Mouse (Mus musculus): ENCODE measurements around the gene Pan2. TPM values are rescaled to one million over a fixed set of nuclear protein-coding genes. Genes with fewer than 3 reads are reported as not detected.

The Pan2 gene
- polyA plus RNA-seq, 1 experiment from 2014 or later: 20.8 TPM

Other genes with a start within 250 kb of the Pan2 start
- gene Ptges3, start 244.4 kb upstream of the Pan2 start, polyA plus RNA-seq (2015; fragmentation: Nextera tagmentation; extraction: Ambion mirVana): 387 and 407 TPM in 2 replicates
- 2,034 and 2,090 TPM in 2 replicates for gene Atp5b, start 220.1 kb upstream of the Pan2 start, polyA plus RNA-seq (2015; fragmentation: Nextera tagmentation; extraction: Ambion mirVana)
- 7.4 and 8.5 TPM in 2 replicates for gene Baz2a, start 211.8 kb upstream of the Pan2 start, polyA plus RNA-seq (2015; fragmentation: Nextera tagmentation; extraction: Ambion mirVana)
- 7.0 and 7.8 TPM in 2 replicates for gene Rbms2, start 123.0 kb upstream of the Pan2 start, polyA plus RNA-seq (2015; fragmentation: Nextera tagmentation; extraction: Ambion mirVana)
- 1.1 and 1.7 TPM in 2 replicates for gene Gls2, start 108.9 kb upstream of the Pan2 start, polyA plus RNA-seq (2015; fragmentation: Nextera tagmentation; extraction: Ambion mirVana)
- gene Spryd4, start 91.5 kb upstream of the Pan2 start, polyA plus RNA-seq (2015; fragmentation: Nextera tagmentation; extraction: Ambion mirVana): 19.6 and 22.1 TPM in 2 replicates
- gene Mip, start 77.5 kb upstream of the Pan2 start, polyA plus RNA-seq (2015; fragmentation: Nextera tagmentation; extraction: Ambion mirVana): 0.11 and 0.24 TPM in 2 replicates
- gene Timeless, start 71.3 kb upstream of the Pan2 start, polyA plus RNA-seq (2015; fragmentation: Nextera tagmentation; extraction: Ambion mirVana): 15.6 and 16.1 TPM in 2 replicates
- gene Apon, start 49.2 kb upstream of the Pan2 start, polyA plus RNA-seq (2015; fragmentation: Nextera tagmentation; extraction: Ambion mirVana): 0.11 TPM in 1 of 2 replicates, not detected in the other
- gene Apof, start 34.7 kb upstream of the Pan2 start, polyA plus RNA-seq (2015; fragmentation: Nextera tagmentation; extraction: Ambion mirVana): not detected in 2 replicates
- 20.4 and 20.9 TPM in 2 replicates for gene Stat2, start 32.8 kb upstream of the Pan2 start, polyA plus RNA-seq (2015; fragmentation: Nextera tagmentation; extraction: Ambion mirVana)
- gene Il23a, start 4.6 kb upstream of the Pan2 start, polyA plus RNA-seq (2015; fragmentation: Nextera tagmentation; extraction: Ambion mirVana): 0.14 and 0.15 TPM in 2 replicates
- gene Cnpy2, start 19.1 kb downstream of the Pan2 start, polyA plus RNA-seq (2015; fragmentation: Nextera tagmentation; extraction: Ambion mirVana): 185 and 191 TPM in 2 replicates
- 247 and 265 TPM in 2 replicates for gene Cs, start 34.4 kb downstream of the Pan2 start, polyA plus RNA-seq (2015; fragmentation: Nextera tagmentation; extraction: Ambion mirVana)
- 36.8 and 40.3 TPM in 2 replicates for gene Coq10a, start 65.7 kb downstream of the Pan2 start, polyA plus RNA-seq (2015; fragmentation: Nextera tagmentation; extraction: Ambion mirVana)
- 9.9 and 13.6 TPM in 2 replicates for gene Ankrd52, start 73.8 kb downstream of the Pan2 start, polyA plus RNA-seq (2015; fragmentation: Nextera tagmentation; extraction: Ambion mirVana)
- gene Slc39a5, start 97.9 kb downstream of the Pan2 start, polyA plus RNA-seq (2015; fragmentation: Nextera tagmentation; extraction: Ambion mirVana): 0.10 TPM in 1 of 2 replicates, not detected in the other
- 141 and 150 TPM in 2 replicates for gene Nabp2, start 108.2 kb downstream of the Pan2 start, polyA plus RNA-seq (2015; fragmentation: Nextera tagmentation; extraction: Ambion mirVana)
- gene Rnf41, start 108.3 kb downstream of the Pan2 start, polyA plus RNA-seq (2015; fragmentation: Nextera tagmentation; extraction: Ambion mirVana): 105 and 108 TPM in 2 replicates
- gene Smarcc2, start 155.9 kb downstream of the Pan2 start, polyA plus RNA-seq (2015; fragmentation: Nextera tagmentation; extraction: Ambion mirVana): 185 and 195 TPM in 2 replicates
- gene Myl6, start 190.8 kb downstream of the Pan2 start, polyA plus RNA-seq (2015; fragmentation: Nextera tagmentation; extraction: Ambion mirVana): 852 and 855 TPM in 2 replicates
- 5.3 and 6.4 TPM in 2 replicates for gene Myl6b, start 195.3 kb downstream of the Pan2 start, polyA plus RNA-seq (2015; fragmentation: Nextera tagmentation; extraction: Ambion mirVana)
- 8.8 and 8.9 TPM in 2 replicates for gene Esyt1, start 222.5 kb downstream of the Pan2 start, polyA plus RNA-seq (2015; fragmentation: Nextera tagmentation; extraction: Ambion mirVana)
- 17.8 and 19.7 TPM in 2 replicates for gene Zc3h10, start 244.4 kb downstream of the Pan2 start, polyA plus RNA-seq (2015; fragmentation: Nextera tagmentation; extraction: Ambion mirVana)
- 1,924 and 2,018 TPM in 2 replicates for gene Rpl41, start 246.0 kb downstream of the Pan2 start, polyA plus RNA-seq (2015; fragmentation: Nextera tagmentation; extraction: Ambion mirVana)